Mouse (Mus musculus): ENCODE results near the gene Ip6k3.

DNA sequence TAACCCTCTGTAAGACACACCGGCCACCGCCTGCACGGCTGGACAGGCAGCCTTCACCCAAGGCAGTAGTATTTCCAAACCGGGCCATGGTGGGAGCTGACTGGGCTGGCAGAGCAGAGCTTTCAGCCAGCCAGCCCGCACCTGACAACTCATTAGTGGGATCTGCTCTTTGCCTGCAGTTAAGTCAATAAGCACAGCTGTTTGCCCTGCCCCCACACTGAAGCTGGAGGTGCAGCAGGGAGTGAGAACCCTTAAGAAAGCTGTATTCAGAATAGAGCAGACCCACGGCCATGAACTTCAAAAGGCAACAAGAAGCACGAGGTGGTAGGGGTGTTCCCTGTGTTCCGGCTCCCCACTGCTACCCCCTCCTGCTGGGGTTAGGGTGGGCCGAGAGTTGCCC is 37.3 kb downstream of the Ip6k3 start:
- TF ChIP-seq GATA1 (IDR thresholded peaks at IDR 0.05; ENCODE audit: borderline replicate concordance, low read length): no peak
- TF ChIP-seq TAL1 (conservative IDR thresholded peaks at IDR 0.05; ENCODE audit: low read depth, low read length): no peak
- no peak for TF ChIP-seq CTCF (IDR thresholded peaks at IDR 0.05; ENCODE audit: low read depth, low read length)
